22 mouse cellular contexts compared by ENCODE assay signal in genomic region chr13:55848604-55849190, GRCm38 (mm10). TPM values are rescaled to one million over a fixed set of nuclear protein-coding genes. Genes with fewer than 3 reads are reported as not detected.
DNase-seq lines count a peak whose midpoint lies in the region; ATAC-seq lines count a peak whose summit lies in the region.
"Had no signal": no experiment of that assay in that cellular context is flagged by ENCODE, and none has a peak within 500 bp of the region (broad histone marks: within the 10 kb centered on the region; RNA-seq: fewer than 3 reads in every experiment).

No protein-coding gene starts in this region.

- intact Hi-C loops in heart, postnatal 10 days (cut with DNase I), result no loop called here

- H3K4me2 ChIP-seq in hindbrain, embryonic 11.5 days (replicated peaks; ENCODE audit: low read depth, low read length), result no peak overlapping the region
- H3K4me2 ChIP-seq in intestine, embryonic 14.5 days (ENCODE audit: low read length), result peak overlapping the region; percentile 28
- H3K4me2 ChIP-seq in liver, embryonic 13.5 days, result peak overlapping the region; percentile 7; the same call in 1 of the 2 replicates
- no peak overlapping the region for H3K4me2 ChIP-seq in stomach, embryonic 14.5 days (replicated peaks; ENCODE audit: low read depth, low read length)
- H3K4me2 ChIP-seq: embryonic facial prominence, embryonic 12.5 days; hindbrain, embryonic 15.5 days; midbrain, embryonic 11.5 days had no signal

- 0 out of 2 replicates have a peak, but pooled peaks cover 2% of the 10 kb centered on the region for H3K9me3 ChIP-seq in hindbrain, embryonic 11.5 days (ENCODE audit: control insufficient read depth, low read length)
- peaks cover 4% of the 10 kb centered on the region; the same call in 1 of the 2 replicates for H3K9me3 ChIP-seq in hindbrain, embryonic 10.5 days
- peaks cover 2% of the 10 kb centered on the region for H3K9me3 ChIP-seq in intestine, embryonic 14.5 days (ENCODE audit: control insufficient read depth, low read length)
- 0 out of 2 replicates have a peak, but pooled peaks cover 3% of the 10 kb centered on the region for H3K9me3 ChIP-seq in liver, embryonic 13.5 days (replicated peaks)
- no peaks in the 10 kb centered on the region; the same call in 1 of the 2 replicates for H3K9me3 ChIP-seq in stomach, embryonic 14.5 days (ENCODE audit: control insufficient read depth, low read depth, low read length)
- H3K9me3 ChIP-seq: embryonic facial prominence, embryonic 12.5 days; hindbrain, embryonic 15.5 days had no signal

- no peaks in the 10 kb centered on the region for H3K36me3 ChIP-seq in hindbrain, embryonic 11.5 days (ENCODE audit: control insufficient read depth, insufficient read depth, low read length)
- H3K36me3 ChIP-seq in hindbrain, embryonic 10.5 days, result no peaks in the 10 kb centered on the region
- no peaks in the 10 kb centered on the region for H3K36me3 ChIP-seq in intestine, embryonic 14.5 days (ENCODE audit: control insufficient read depth, insufficient read depth, low read length)
- no peaks in the 10 kb centered on the region for H3K36me3 ChIP-seq in liver, embryonic 13.5 days
- H3K36me3 ChIP-seq in stomach, embryonic 14.5 days (ENCODE audit: control insufficient read depth, insufficient read depth, low read length), result no peaks in the 10 kb centered on the region
- H3K36me3 ChIP-seq: embryonic facial prominence, embryonic 12.5 days; forebrain, embryonic 10.5 days; hindbrain, embryonic 15.5 days had no signal

- H3K27ac ChIP-seq in hindbrain, embryonic 11.5 days (ENCODE audit: low read depth, low read length), result no peak overlapping the region
- H3K27ac ChIP-seq in hindbrain, embryonic 10.5 days, result no peak overlapping the region
- peak overlapping the region; percentile 59 for H3K27ac ChIP-seq in intestine, embryonic 14.5 days (ENCODE audit: low read depth)
- no peak overlapping the region for H3K27ac ChIP-seq in liver, embryonic 13.5 days
- H3K27ac ChIP-seq in stomach, embryonic 14.5 days (ENCODE audit: low read length), result peak overlapping the region; percentile 84
- H3K27ac ChIP-seq: embryonic facial prominence, embryonic 12.5 days; forebrain, embryonic 10.5 days; hindbrain, embryonic 15.5 days had no signal

- H3K4me3 ChIP-seq in hindbrain, embryonic 11.5 days (ENCODE audit: low read depth, low read length), result no peak overlapping the region
- H3K4me3 ChIP-seq in hindbrain, embryonic 10.5 days, result no peak overlapping the region
- H3K4me3 ChIP-seq in intestine, embryonic 14.5 days (ENCODE audit: low read depth, low read length), result no peak overlapping the region
- no peak overlapping the region for H3K4me3 ChIP-seq in liver, embryonic 13.5 days (replicated peaks)
- no peak overlapping the region for H3K4me3 ChIP-seq in stomach, embryonic 14.5 days (ENCODE audit: low read depth, low read length)
- H3K4me3 ChIP-seq: embryonic facial prominence, embryonic 12.5 days; forebrain, embryonic 10.5 days; hindbrain, embryonic 15.5 days; myocyte had no signal

- DNase-seq in hindbrain, embryonic 11.5 days (ENCODE audit: low spot score), result peak; percentile 16
- no peak for DNase-seq in hindbrain, embryonic 10.5 days (ENCODE audit: low spot score)
- peak; percentile 77 for DNase-seq in intestine, embryonic 14.5 days (ENCODE audit: low spot score)
- DNase-seq in liver, embryonic 13.5 days, result no peak
- no peak for DNase-seq in heart, postnatal 10 days
- DNase-seq in T-cell, adult 2 months (ENCODE audit: low spot score), result no peak
- DNase-seq: cerebellum, adult 9-11 months; heart, adult 18-20 months; kidney, adult 8-10 months; kidney, postnatal 4 days; thymus, postnatal 36 days had no signal

- peaks cover 17% of the 10 kb centered on the region for H3K27me3 ChIP-seq in hindbrain, embryonic 11.5 days (ENCODE audit: control insufficient read depth, insufficient read depth, low read length)
- peaks cover 94% of the 10 kb centered on the region for H3K27me3 ChIP-seq in hindbrain, embryonic 10.5 days (ENCODE audit: insufficient read depth, poor library complexity, severe bottlenecking)
- peaks cover 48% of the 10 kb centered on the region for H3K27me3 ChIP-seq in intestine, embryonic 14.5 days (replicated peaks; ENCODE audit: control insufficient read depth, insufficient read depth, low read length)
- H3K27me3 ChIP-seq in liver, embryonic 13.5 days, result peaks cover 51% of the 10 kb centered on the region
- no peaks in the 10 kb centered on the region for H3K27me3 ChIP-seq in stomach, embryonic 14.5 days (ENCODE audit: control insufficient read depth, insufficient read depth, low read length)
- H3K27me3 ChIP-seq: Patski had no signal

- no peaks in the 10 kb centered on the region for H3K4me1 ChIP-seq in hindbrain, embryonic 11.5 days (replicated peaks; ENCODE audit: control insufficient read depth, insufficient read depth, low read length)
- H3K4me1 ChIP-seq in hindbrain, embryonic 10.5 days (replicated peaks), result peaks cover 31% of the 10 kb centered on the region
- peaks cover 27% of the 10 kb centered on the region for H3K4me1 ChIP-seq in intestine, embryonic 14.5 days (replicated peaks; ENCODE audit: control insufficient read depth, insufficient read depth, low read length)
- H3K4me1 ChIP-seq in liver, embryonic 13.5 days (replicated peaks), result peaks cover 3% of the 10 kb centered on the region; the same call in 1 of the 2 replicates
- H3K4me1 ChIP-seq in stomach, embryonic 14.5 days (ENCODE audit: control insufficient read depth, insufficient read depth, low read length), result peaks cover 34% of the 10 kb centered on the region
- H3K4me1 ChIP-seq: hindbrain, embryonic 15.5 days had no signal

- no peak for ATAC-seq in hindbrain, embryonic 11.5 days (ENCODE audit: low FRiP score)
- ATAC-seq in intestine, embryonic 14.5 days (replicated peaks; ENCODE audit: low FRiP score, low TSS enrichment, low read depth), result peak; percentile 84
- ATAC-seq in liver, embryonic 13.5 days (ENCODE audit: low read depth), result no peak
- ATAC-seq in stomach, embryonic 14.5 days (ENCODE audit: insufficient number of reproducible peaks, insufficient read depth, low FRiP score, low read depth), result peak; percentile 59; the same call in 1 of the 2 replicates
- ATAC-seq in erythroid progenitor cell, adult 5-6 weeks (replicated peaks; ENCODE audit: low FRiP score, poor library complexity, severe bottlenecking), result no peak
- ATAC-seq: Patski had no signal

- WGBS in hindbrain, embryonic 11.5 days, result 60% methylated on average over 13 of the region's 13 CpGs
- WGBS in hindbrain, embryonic 10.5 days, result 68% methylated on average over 13 of the region's 13 CpGs
- WGBS in intestine, embryonic 14.5 days, result 7% methylated on average over 13 of the region's 13 CpGs
- 41% methylated on average over 13 of the region's 13 CpGs for WGBS in liver, embryonic 13.5 days (ENCODE audit: insufficient replicate concordance)
- 14% methylated on average over 13 of the region's 13 CpGs for WGBS in stomach, embryonic 14.5 days

- H3K9ac ChIP-seq in hindbrain, embryonic 11.5 days (ENCODE audit: low read depth, low read length), result no peak overlapping the region
- H3K9ac ChIP-seq in intestine, embryonic 14.5 days (ENCODE audit: low read length), result 0 out of 2 replicates have a peak overlapping the region, but pooled peaks have one; percentile 11
- no peak overlapping the region for H3K9ac ChIP-seq in liver, embryonic 13.5 days
- no peak overlapping the region for H3K9ac ChIP-seq in stomach, embryonic 14.5 days (replicated peaks; ENCODE audit: low read depth, low read length)
- H3K9ac ChIP-seq: embryonic facial prominence, embryonic 12.5 days; hindbrain, embryonic 15.5 days had no signal

RNA-seq across cellular contexts. Expression of gene Pitx1, which starts 12.7 kb away (rescaled TPM):
- polyA plus RNA-seq in hindbrain, embryonic 11.5 days (2014; fragmentation: Nextera tagmentation; extraction: Ambion mirVana), result 0.25 and 0.43 TPM in 2 replicates
- 0.47 and 0.80 TPM in 2 replicates for polyA plus RNA-seq in hindbrain, embryonic 10.5 days (2016; fragmentation: Nextera tagmentation; extraction: Ambion mirVana)
- polyA plus RNA-seq in intestine, embryonic 14.5 days (2014; fragmentation: Nextera tagmentation; extraction: Ambion mirVana), result 20.3 and 22.2 TPM in 2 replicates
- polyA plus RNA-seq in liver, embryonic 13.5 days (2015; fragmentation: Nextera tagmentation; extraction: Ambion mirVana), result 0.32 and 0.54 TPM in 2 replicates
- 262 and 263 TPM in 2 replicates for polyA plus RNA-seq in stomach, embryonic 14.5 days (2014; fragmentation: Nextera tagmentation; extraction: Ambion mirVana)
- not detected in 2 replicates for total RNA-seq in erythroid progenitor cell, adult 5-6 weeks (2015; ENCODE audit: low replicate concordance)
- not detected in 2 replicates for total RNA-seq in erythroid progenitor cell, adult 5-6 weeks (2017; ENCODE audit: low replicate concordance)
- not detected for total RNA-seq in heart, postnatal 10 days (2021)
- total RNA-seq: heart, adult 18-20 months; layer of hippocampus, postnatal 14 days; left cerebral cortex, postnatal 36 days had no signal
- polyA plus RNA-seq: lung, postnatal 0 days; myocyte; Patski had no signal

Comparison
In these comparisons a context has a peak if more than half of its experiments do, and no peak if none do; other contexts are left out.
1. DNase-seq: peak in hindbrain, embryonic 11.5 days (single experiment) and intestine, embryonic 14.5 days (single experiment); none in hindbrain, embryonic 10.5 days (single experiment), liver, embryonic 13.5 days (single experiment), heart, postnatal 10 days (0 of 2) and T-cell, adult 2 months (single experiment).
2. ATAC-seq: peak in intestine, embryonic 14.5 days (single experiment) and stomach, embryonic 14.5 days (single experiment); none in hindbrain, embryonic 11.5 days (single experiment), liver, embryonic 13.5 days (single experiment) and erythroid progenitor cell, adult 5-6 weeks (single experiment).
3. H3K27ac ChIP-seq: peak in intestine, embryonic 14.5 days (single experiment) and stomach, embryonic 14.5 days (single experiment); none in hindbrain, embryonic 11.5 days (single experiment), hindbrain, embryonic 10.5 days (single experiment) and liver, embryonic 13.5 days (single experiment).
4. H3K4me2 ChIP-seq: peak in intestine, embryonic 14.5 days (single experiment) and liver, embryonic 13.5 days (single experiment); none in hindbrain, embryonic 11.5 days (single experiment) and stomach, embryonic 14.5 days (single experiment).
5. RNA of gene Pitx1, which starts 12.7 kb away (polyA plus RNA-seq): 262 to 263 TPM in stomach, embryonic 14.5 days and 20.3 to 22.2 TPM in intestine, embryonic 14.5 days; 0.47 to 0.80 TPM in hindbrain, embryonic 10.5 days, 0.32 to 0.54 TPM in liver, embryonic 13.5 days and 0.25 to 0.43 TPM in hindbrain, embryonic 11.5 days; every median in the first group is over 10 times any median in the second.